Mouse (Mus musculus): ENCODE measurements around the gene Rwdd2a. TPM values are rescaled to one million over a fixed set of nuclear protein-coding genes. Genes with fewer than 3 reads are reported as not detected.

Rwdd2a gene
- polyA plus RNA-seq, 1 experiment from 2014 or later = 1.2 TPM

- Histone ChIP-seq H3K4me2 (peak overlapping the region; percentile 100), H3K36me3 (peaks cover 20% of the 10 kb centered on the region), H3K9ac (no peak overlapping the region), H3K4me1 (replicated peaks) (peaks cover 28% of the 10 kb centered on the region), H3K27me3 (no peaks in the 10 kb centered on the region), H3K4me3 (replicated peaks) (peak overlapping the region; percentile 74), H3K9me3 (replicated peaks) (no peaks in the 10 kb centered on the region), H3K27ac (no peak overlapping the region)
- DNase-seq (no peak), ATAC-seq (ENCODE audit: low read depth) (no peak)
- WGBS (ENCODE audit: insufficient replicate concordance) = 72% methylated on average over 10 of the region's 10 CpGs
These were observed 1.4 kb upstream of the Rwdd2a start for GRCm38 (mm10) chr9:86570261-86570890.

DNA sequence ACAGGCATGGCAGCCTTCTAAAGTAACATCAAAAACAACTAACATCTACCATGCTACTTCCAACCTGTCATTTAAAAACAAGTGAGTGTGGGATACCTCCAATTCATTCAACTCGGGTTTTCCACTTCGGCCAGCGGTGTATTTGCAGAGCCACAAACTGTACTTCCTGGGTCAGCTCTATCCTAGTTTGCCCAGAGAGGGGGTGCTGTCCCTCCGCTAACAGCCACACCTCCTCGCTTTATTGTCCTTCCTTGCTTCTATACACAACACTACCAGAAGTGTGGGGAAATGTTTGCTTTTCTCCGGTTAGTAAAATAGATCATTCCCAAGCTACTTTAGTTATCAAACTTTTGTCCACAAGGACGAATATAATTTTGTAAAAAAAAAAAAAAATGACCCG, 845 bp upstream of the Rwdd2a start:
- Histone ChIP-seq H3K27me3 (no peaks in the 10 kb centered on the region), H3K4me2 (peak overlapping the region; percentile 100), H3K4me3 (replicated peaks) (peak overlapping the region; percentile 74), H3K9ac (peak overlapping the region; percentile 72; the same call in 1 of the 2 replicates), H3K9me3 (replicated peaks) (no peaks in the 10 kb centered on the region), H3K36me3 (peaks cover 15% of the 10 kb centered on the region), H3K4me1 (replicated peaks) (peaks cover 28% of the 10 kb centered on the region), H3K27ac (no peak overlapping the region)
- 13% methylated on average over 8 of the region's 8 CpGs for WGBS (ENCODE audit: insufficient replicate concordance)
- ATAC-seq (ENCODE audit: low read depth) = no peak
- no peak for DNase-seq

DNA sequence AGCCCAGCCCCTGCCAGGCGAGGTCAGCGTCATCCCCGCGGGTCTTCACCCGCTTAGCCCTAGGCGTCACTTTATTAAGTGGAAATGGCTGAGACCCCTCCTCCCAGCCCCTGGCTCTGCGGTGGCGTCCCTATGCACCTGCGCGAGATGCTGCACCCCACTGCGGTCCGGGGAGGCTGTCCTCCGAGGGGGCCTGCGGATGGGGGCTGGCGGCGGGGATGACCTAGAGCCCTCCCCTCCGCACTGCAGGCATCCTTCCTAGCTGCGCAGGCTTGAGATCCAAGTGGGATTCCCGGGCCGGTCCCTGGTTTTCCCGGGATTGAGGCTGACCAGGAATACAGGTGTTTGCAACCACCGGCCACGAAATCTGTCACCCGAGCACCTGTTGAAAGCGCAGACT, 405 bp downstream of the Rwdd2a start:
- H3K9ac ChIP-seq = peak overlapping the region; percentile 70
- no peaks in the 10 kb centered on the region for H3K27me3 ChIP-seq
- H3K9me3 ChIP-seq (replicated peaks) = no peaks in the 10 kb centered on the region
- H3K4me2 ChIP-seq = peak overlapping the region; percentile 100
- H3K36me3 ChIP-seq = peaks cover 15% of the 10 kb centered on the region
- H3K4me3 ChIP-seq (replicated peaks) = peak overlapping the region; percentile 74
- no peak overlapping the region for H3K27ac ChIP-seq
- no peak for DNase-seq
- ATAC-seq (ENCODE audit: low read depth) = peak; percentile 29
- H3K4me1 ChIP-seq (replicated peaks) = peaks cover 28% of the 10 kb centered on the region
- under 1% methylated on average over 25 of the region's 25 CpGs for WGBS (ENCODE audit: insufficient replicate concordance)

GRCm38 (mm10) chr9:86572636-86573291, 973 bp downstream of the Rwdd2a start:
- no peak overlapping the region for H3K27ac ChIP-seq
- 6% methylated on average over 13 of the region's 13 CpGs for WGBS (ENCODE audit: insufficient replicate concordance)
- peaks cover 28% of the 10 kb centered on the region for H3K4me1 ChIP-seq (replicated peaks)
- peaks cover 11% of the 10 kb centered on the region; the same call in 1 of the 2 replicates for H3K36me3 ChIP-seq
- H3K27me3 ChIP-seq = no peaks in the 10 kb centered on the region
- peak overlapping the region; percentile 100 for H3K4me2 ChIP-seq
- DNase-seq (peak; percentile 70), ATAC-seq (ENCODE audit: low read depth) (0 out of 2 replicates have a peak, but pooled peaks have one; percentile 17)
- peak overlapping the region; percentile 70; the same call in 1 of the 2 replicates for H3K9ac ChIP-seq
- peak overlapping the region; percentile 74 for H3K4me3 ChIP-seq (replicated peaks)
- no peaks in the 10 kb centered on the region for H3K9me3 ChIP-seq (replicated peaks)

DNA sequence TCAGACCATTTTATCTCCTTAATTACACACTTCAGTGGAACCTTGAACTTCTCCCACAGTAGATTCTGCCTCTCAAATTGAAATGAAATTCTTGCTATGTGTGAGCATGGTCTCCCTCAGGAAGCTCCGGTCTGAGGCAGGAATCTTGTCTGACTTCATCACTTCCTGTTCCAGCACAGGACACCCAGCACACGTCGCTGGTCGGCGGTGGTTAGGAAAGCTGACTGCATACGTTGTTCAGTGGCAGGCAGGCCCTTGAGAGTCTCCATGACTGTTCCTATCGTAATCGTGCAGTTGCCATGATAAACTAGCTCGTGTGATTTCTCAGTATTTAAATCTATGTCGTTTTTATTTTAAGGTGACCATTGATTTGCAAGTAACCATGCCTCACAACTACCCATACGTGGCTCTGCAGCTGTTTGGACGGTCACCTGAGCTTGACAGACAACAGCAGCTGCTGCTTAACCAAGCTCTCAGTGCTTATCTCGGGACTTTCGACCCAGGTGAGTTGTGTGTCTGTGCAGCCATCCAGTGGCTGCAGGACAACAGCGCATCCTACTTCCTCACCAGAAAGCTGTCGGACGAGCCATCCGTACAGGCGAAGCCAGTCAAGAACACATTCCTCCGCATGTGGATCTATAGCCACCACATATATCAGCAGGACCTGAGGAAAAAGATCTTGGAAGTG, 2.0 kb downstream of the Rwdd2a start:
- H3K27me3 ChIP-seq = no peaks in the 10 kb centered on the region

DNA sequence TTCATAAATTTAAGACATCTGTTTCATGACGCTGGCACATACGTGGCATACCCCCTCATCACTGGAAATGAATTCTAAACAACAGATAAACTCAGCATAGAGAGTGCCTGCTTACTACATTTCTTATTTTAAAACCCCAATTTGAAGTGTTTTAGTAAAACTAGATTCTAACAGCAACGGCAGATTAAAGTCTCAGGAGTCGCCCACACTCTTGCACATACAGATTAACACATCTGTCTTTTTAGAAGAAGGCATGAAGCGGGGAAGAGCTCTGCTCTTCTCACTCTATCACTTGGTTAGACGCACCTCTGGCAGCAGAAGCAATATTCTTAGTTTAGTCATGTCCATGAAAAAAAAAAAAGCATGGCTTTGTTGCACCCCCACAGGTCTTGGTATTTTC, 3.4 kb downstream of the Rwdd2a start:
- Histone ChIP-seq H3K4me2 (no peak overlapping the region), H3K27ac (no peak overlapping the region), H3K9ac (no peak overlapping the region), H3K4me3 (replicated peaks) (no peak overlapping the region), H3K27me3 (no peaks in the 10 kb centered on the region), H3K36me3 (no peaks in the 10 kb centered on the region), H3K9me3 (replicated peaks) (no peaks in the 10 kb centered on the region), H3K4me1 (replicated peaks) (peaks cover 20% of the 10 kb centered on the region)
- 83% methylated on average over 6 of the region's 6 CpGs for WGBS (ENCODE audit: insufficient replicate concordance)
- no peak for ATAC-seq (ENCODE audit: low read depth)
- no peak for DNase-seq

More for the DNA sequence above, 2.0 kb downstream of the Rwdd2a start:
- Histone ChIP-seq H3K9ac (no peak overlapping the region), H3K4me1 (replicated peaks) (peaks cover 28% of the 10 kb centered on the region), H3K4me2 (no peak overlapping the region), H3K9me3 (replicated peaks) (no peaks in the 10 kb centered on the region), H3K4me3 (replicated peaks) (no peak overlapping the region), H3K36me3 (peaks cover 8% of the 10 kb centered on the region; the same call in 1 of the 2 replicates), H3K27ac (no peak overlapping the region)
- no peak for ATAC-seq (ENCODE audit: low read depth)
- no peak for DNase-seq
- 45% methylated on average over 20 of the region's 20 CpGs for WGBS (ENCODE audit: insufficient replicate concordance)

GRCm38 (mm10) chr9:86579657-86580056, 7.9 kb downstream of the Rwdd2a start:
- Histone ChIP-seq H3K9me3 (replicated peaks) (no peaks in the 10 kb centered on the region), H3K9ac (no peak overlapping the region), H3K36me3 (no peaks in the 10 kb centered on the region), H3K27me3 (no peaks in the 10 kb centered on the region), H3K27ac (no peak overlapping the region), H3K4me1 (replicated peaks) (no peaks in the 10 kb centered on the region), H3K4me2 (no peak overlapping the region), H3K4me3 (replicated peaks) (no peak overlapping the region)
- ATAC-seq (ENCODE audit: low read depth) (no peak), DNase-seq (no peak)
- 19% methylated on average over 10 of the region's 10 CpGs for WGBS (ENCODE audit: insufficient replicate concordance)

DNA sequence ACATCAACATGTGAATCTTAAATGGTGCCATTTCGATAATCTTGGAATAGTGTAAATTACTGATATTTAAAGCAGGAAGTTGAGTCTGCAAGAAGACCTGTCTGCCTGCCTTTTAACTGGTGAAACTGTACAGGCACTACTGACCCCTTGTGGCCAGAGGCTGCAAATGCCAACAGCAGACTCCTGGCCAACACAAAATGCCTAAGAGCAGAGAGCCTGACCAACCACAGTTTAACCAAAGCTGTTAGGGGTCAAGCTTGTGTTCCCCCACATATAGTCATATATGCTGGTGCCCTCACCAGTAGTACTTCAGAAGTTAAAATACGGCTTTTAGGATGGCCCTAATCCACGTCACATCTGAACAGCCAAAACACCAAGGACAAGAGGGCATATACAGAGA, 11.9 kb downstream of the Rwdd2a start:
- ATAC-seq (ENCODE audit: low read depth) = 0 out of 2 replicates have a peak, but pooled peaks have one; percentile 43
- no peak overlapping the region for H3K9ac ChIP-seq

DNA sequence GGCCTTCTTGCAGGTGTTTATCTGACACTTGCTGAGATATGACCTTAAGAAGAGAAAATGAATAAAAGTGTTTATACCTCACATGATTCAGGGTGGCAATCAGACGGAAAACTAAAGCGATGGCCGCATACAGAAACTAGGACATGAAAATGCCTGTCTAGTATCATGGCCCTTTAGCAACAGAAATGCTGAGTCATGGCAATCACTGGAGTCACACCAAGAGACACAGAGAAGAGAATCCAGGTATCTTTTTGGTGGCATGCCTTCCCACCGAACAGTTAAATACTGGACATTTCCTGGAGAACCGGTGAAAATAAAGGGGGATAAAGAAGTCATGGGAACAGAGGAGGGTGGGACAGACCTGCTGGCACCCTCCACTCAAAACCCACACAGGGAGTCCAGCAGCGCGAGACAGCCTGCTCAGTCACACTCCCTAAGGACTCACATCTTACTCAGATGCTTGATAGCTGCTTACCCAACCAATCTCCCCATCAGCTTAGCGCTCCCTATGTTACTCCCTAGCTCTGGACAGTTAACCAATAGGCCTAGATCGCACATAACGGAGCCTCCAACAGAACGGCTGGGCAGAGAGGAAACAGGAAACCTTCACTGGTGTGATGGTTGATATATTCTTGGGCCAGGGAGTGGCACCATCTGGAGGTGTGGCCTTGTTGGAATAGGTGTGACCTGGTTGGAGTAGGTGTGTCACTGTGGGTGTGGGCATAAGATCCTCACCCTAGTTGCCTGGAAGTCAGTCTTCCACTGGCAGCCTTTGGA, 15.4 kb downstream of the Rwdd2a start:
- Histone ChIP-seq H3K9ac (no peak overlapping the region), H3K4me3 (replicated peaks) (no peak overlapping the region), H3K4me1 (replicated peaks) (0 out of 2 replicates have a peak, but pooled peaks cover 3% of the 10 kb centered on the region), H3K36me3 (no peaks in the 10 kb centered on the region), H3K27ac (no peak overlapping the region), H3K27me3 (no peaks in the 10 kb centered on the region), H3K4me2 (no peak overlapping the region), H3K9me3 (replicated peaks) (no peaks in the 10 kb centered on the region)
- ATAC-seq (ENCODE audit: low read depth) = no peak
- WGBS (ENCODE audit: insufficient replicate concordance) = 75% methylated on average over 11 of the region's 11 CpGs
- DNase-seq = no peak

More for the DNA sequence above, 11.9 kb downstream of the Rwdd2a start:
- no peaks in the 10 kb centered on the region for H3K9me3 ChIP-seq (replicated peaks)
- H3K4me3 ChIP-seq (replicated peaks) = no peak overlapping the region
- no peak overlapping the region for H3K27ac ChIP-seq
- H3K4me2 ChIP-seq = no peak overlapping the region
- DNase-seq = peak; percentile 33
- no peaks in the 10 kb centered on the region for H3K27me3 ChIP-seq
- 0 out of 2 replicates have a peak, but pooled peaks cover 3% of the 10 kb centered on the region for H3K4me1 ChIP-seq (replicated peaks)
- no peaks in the 10 kb centered on the region for H3K36me3 ChIP-seq
- 35% methylated on average over 3 of the region's 3 CpGs for WGBS (ENCODE audit: insufficient replicate concordance)

DNA sequence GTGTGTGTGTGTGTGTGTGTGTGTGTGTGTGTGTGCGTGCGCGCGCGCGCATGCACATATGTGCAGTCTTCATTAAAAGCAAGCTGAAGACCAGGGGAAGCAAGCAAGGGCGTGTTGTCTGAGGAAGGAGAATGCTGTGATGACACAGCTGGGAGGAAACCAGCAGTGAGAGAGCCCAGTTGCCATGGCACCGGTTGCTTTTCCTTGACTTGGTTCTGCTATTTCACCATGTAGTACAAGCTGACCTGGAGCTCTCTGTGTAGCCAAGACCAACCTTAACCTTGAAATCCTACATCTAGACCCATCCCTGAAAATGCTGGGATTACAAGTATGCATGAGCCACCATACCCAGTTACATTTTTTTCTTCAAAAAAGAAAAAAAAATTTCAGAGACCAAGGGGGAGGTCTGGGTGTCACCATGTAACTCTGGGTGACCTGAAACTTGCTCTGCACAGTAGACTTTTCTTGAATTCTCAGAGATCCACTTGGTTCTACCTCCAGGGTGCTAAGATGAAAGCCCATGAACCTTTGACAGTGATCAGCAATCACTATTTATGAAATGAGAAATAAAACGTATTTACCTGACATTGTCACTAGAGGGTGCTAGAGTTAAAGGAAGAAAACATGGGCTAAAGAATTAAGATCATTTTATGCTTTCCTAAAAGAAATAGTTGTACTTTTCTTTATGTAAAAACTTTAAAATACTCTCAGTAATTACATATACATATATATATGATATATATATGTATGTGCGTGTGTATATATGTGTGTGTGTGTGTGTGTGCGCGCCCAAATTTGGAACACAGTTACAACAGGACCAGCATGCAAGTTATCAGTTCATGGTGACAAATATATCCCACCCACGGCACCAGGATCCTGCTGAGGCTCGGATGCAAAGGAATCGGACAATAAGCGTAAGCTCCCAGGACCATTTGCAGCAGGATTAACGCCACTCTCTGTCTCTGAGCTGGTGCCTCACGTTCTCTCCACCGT, 21.2 kb downstream of the Rwdd2a start:
- no peak overlapping the region for H3K9ac ChIP-seq
- WGBS (ENCODE audit: insufficient replicate concordance) = 68% methylated on average over 19 of the region's 19 CpGs
- no peak overlapping the region for H3K27ac ChIP-seq
- H3K4me1 ChIP-seq (replicated peaks) = no peaks in the 10 kb centered on the region
- no peaks in the 10 kb centered on the region for H3K9me3 ChIP-seq (replicated peaks)
- no peak overlapping the region for H3K4me2 ChIP-seq
- no peak overlapping the region for H3K4me3 ChIP-seq (replicated peaks)
- H3K36me3 ChIP-seq = no peaks in the 10 kb centered on the region
- H3K27me3 ChIP-seq = no peaks in the 10 kb centered on the region
- DNase-seq = no peak
- ATAC-seq (ENCODE audit: low read depth) = no peak

Measured in liver, embryonic 13.5 days (tissue).